Mouse (Mus musculus) left cerebral cortex, postnatal 4 days (tissue): ENCODE measurements around the gene Spint2. TPM values are rescaled to one million over a fixed set of nuclear protein-coding genes. Genes with fewer than 3 reads are reported as not detected.

Experiments used
- DNase-seq: peaks from one replicate; pipeline ENCODE4 v3.0.0-alpha.2; 2022
- intact Hi-C: fragments of 180-260 bp; cut with DNase I; formaldehyde crosslinking; loops from one replicate; pipeline ENCODE4 v1.15.1; 2025
- total RNA-seq, 2 experiments: library from RNA; stranded (reverse); gene quantifications; 2 replicates each; pipeline ENCODE4 v1.2.3; 2021

Spint2 gene
- total RNA-seq, 2 experiments from 2014 or later = 23.8 to 34.4 TPM

DNA sequence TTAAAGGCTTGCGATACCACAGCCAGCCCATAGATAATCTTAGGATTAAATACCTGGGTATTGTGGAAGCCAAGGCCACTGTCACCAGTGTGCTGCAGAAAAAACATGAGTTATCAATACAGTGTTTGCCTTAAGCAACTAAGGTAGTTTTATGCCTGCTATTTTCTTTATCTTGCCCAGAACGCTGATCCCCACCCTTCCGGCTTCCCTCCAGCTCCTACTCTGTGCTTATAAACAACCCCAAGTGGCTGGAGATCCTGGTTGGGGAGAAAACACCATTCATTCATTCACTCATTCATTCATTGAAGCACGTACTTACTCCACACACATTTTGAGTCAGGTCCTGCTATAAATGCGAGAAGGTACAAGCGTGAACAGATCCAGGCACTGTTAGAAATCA is 2.8 kb upstream of the Spint2 start:
- intact Hi-C loops = no loop called here
- DNase-seq = no peak

DNA sequence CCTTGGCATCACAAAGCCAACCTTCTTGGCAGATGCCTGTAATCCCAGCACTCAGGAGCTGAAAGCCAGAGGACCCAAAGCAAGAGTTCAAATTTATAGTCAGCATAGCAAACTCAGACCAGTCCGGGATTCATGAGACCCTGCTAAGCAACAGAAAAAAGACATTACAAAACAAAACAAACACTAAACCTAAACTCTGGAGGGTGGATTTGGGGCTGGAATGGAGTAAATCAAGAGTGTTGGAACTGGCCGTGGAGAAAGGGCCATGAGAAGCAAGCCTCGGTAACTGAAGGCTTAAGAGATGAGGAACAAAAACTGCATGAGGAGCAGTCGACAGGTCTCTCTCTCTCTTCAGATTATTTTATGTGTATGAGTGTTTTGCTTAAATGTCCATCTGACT is 2.2 kb upstream of the Spint2 start:
- no peak for DNase-seq
- intact Hi-C loops = no loop called here

DNA sequence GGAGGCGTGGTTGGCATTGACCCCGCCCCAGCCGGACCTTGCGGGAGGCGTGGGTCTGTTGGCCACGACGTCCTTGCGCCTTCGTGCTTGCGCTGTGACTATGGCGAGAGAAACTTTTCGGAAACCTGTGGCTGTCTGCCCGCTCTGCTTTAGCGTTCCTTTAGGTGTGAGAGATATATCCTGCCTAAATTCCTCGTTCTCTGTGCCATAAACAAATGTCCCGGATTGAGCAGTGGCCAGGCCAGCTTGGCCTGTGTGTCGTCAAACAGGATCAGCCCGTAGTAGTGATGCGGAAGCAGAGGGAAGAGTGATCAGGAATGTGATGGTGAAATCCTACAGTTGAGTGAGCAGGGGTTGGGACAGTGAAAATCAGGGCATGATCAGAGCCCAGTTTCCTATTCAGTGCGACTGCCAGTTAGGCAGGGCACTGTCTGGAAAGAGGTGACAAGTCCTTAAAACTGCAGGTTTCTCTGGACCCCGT is 402 bp upstream of the Spint2 start:
- no peak for DNase-seq
- intact Hi-C loops = no loop called here

GRCm38 (mm10) chr7:29280801-29281200 is 911 bp downstream of the Spint2 start:
- DNase-seq = no peak
- intact Hi-C loops = no loop called here

- no peak for DNase-seq
- intact Hi-C loops = no loop called here
Measured at GRCm38 (mm10) chr7:29279924-29280323, 1.8 kb downstream of the Spint2 start.

- DNase-seq = no peak
- intact Hi-C loops = no loop called here
Measured at GRCm38 (mm10) chr7:29279261-29279660, 2.5 kb downstream of the Spint2 start.

DNA sequence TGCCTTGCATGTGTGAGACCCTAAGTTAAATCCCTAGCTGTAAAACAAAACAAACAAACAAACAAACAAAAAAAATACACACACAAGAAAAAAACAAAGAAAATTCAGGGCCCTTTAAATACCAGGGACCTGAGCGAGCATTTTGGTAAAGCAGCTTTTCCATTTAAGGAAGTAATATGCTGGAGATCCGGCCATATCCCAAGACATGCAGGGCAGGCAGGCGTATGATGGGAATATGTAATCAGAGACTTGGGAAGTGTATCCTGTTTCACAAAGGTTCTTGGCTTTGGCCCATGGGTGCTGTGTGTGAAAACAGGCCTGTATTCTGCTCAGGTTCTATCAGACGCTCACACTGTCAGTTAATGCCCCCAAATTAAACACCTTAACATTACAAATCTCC is 4.2 kb downstream of the Spint2 start:
- DNase-seq = no peak
- intact Hi-C loops = no loop called here

DNA sequence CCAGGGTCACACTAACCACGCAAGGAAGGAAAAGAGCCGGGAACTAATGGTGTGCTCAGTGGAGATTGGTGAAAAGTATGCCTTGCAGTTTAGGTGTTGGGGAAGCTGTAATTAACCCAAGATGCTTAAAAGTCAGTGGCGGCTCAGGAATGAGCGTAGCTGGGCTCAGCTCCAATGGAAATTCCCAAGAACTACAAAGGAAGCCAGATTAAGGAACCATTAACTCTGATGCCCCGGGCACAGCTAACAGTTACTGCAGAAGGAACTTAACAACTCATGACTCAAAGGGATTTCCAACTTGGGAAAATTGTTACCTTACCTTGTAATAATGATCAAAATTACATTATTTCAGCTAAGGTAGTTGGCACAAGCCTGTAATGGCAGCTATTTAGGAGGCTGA is 5.0 kb downstream of the Spint2 start:
- intact Hi-C loops = no loop called here
- no peak for DNase-seq

DNA sequence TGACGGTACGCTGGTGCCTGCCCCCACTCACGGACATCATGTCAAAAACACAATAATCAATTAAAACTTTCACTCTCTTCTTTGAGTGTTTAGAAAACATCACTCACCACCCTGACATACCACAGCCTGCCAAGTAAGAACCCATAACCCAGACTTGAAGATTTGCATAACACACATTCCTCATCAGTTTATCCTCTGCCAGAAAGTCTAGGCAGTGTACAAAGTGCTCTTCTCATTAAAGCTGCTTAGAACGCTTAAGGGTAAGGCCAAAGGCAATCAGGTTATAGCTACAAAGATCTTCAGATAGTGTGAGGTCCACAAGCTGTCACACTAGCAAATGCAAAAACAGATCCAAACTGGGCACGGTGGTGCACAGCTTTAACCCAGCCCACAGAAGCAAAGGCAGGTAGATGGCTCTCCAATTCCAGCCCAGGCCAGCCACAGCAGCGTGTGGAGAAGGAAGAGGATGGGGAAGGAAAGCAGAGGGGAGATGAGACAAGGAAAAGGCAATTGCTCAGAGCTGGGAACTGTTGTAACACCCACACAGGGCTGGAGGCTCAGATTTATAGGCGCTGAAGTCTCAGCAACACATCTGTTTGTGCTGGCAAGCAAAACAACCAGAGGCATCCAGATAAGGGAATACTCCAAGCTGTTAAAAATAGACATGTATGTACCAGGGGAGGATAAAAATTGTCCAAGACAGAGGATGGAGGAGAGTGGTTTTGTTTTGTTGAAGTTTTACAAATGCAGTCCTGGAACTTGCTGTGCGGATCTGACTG is 9.8 kb downstream of the Spint2 start:
- no peak for DNase-seq
- intact Hi-C loops = no loop called here

DNA sequence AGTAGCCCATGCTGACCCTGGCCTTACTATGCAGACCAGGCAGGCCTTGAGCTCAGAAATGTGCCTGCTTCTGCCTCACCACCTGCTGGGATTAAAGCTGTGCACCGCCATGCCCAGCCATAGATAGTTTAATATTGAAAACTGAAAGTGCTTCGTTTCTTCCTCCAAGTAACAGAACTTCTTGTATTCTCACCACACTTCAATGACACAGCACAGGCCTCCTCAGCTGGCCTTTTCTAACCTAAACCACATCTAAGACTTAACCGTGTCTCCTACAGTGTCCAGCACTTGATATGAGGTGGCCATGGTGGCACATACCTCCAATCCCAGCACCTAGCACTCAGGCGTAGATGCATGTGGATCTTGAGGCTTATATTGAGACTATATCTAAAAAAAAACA is 11.3 kb downstream of the Spint2 start:
- DNase-seq = no peak
- intact Hi-C loops = no loop called here

DNA sequence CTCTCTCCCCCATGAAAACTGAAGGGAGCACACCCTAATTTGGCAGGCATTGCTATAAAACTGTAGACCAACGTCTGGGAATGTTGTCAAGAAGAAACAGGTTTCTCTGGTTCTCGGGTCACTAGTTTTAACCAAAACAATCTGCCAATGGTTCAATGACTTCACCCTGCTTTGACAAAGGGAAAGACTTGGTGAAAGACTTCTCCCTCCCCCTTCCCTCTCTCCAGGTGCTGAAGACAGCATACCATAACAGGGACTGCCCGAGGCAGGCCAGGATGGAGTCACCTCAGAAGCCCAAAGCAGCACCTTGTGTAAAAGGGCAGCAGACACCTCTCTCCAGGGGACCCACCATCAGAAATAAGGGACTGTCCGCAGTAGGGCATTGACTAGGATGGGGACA is 14.8 kb downstream of the Spint2 start:
- no peak for DNase-seq
- intact Hi-C loops = no loop called here

- intact Hi-C loops = no loop called here
- no peak for DNase-seq
Measured at GRCm38 (mm10) chr7:29265636-29266035, 16.1 kb downstream of the Spint2 start.

GRCm38 (mm10) chr7:29263831-29264230 is 17.9 kb downstream of the Spint2 start:
- intact Hi-C loops = no loop called here

DNA sequence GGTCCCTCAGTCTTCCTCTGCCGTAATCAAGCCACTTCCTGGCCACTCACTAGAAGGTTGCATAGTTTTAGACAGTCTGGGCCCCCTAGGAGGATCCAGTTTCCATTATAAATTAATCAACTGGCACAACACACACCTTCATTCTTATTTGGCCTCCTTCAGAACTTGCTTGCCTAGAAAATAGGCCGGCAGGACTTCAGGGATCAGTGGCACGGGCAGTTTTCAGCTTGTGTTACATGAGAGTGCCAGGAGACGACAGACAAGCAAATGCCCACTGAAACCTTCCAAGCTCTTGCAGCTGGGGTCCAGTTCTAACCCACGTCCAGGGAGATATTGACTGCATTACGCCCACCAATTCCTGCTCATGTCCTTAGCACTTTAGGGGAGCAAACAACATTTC is 19.6 kb downstream of the Spint2 start:
- intact Hi-C loops = no loop called here
- DNase-seq = no peak

More at GRCm38 (mm10) chr7:29263831-29264230, 17.9 kb downstream of the Spint2 start:
- DNase-seq = no peak

- intact Hi-C loops = no loop called here
- DNase-seq = no peak
Measured at GRCm38 (mm10) chr7:29259781-29260730, 21.7 kb downstream of the Spint2 start.

DNA sequence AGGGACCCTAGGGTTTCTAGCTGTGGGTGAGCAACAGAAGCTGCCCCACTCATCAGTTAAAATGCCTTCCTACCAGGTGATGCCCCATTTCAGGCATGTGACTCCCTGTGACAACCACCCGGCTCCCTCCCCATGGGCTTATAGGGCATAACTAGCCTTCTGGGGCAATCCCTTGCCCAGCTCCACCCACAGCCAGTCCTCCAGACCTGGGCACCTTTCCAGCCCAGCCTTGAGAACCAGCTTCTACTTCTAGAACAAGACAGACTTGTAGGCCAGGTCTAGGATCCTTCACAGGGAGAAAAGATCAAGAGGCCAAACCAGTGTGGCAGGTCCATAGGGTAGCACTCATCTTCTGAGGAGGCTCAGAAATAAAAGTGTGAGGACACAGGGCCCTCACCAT is 24.3 kb downstream of the Spint2 start:
- DNase-seq = no peak
- intact Hi-C loops = no loop called here

- intact Hi-C loops = no loop called here
Measured at GRCm38 (mm10) chr7:29255875-29256274, 25.8 kb downstream of the Spint2 start.

DNA sequence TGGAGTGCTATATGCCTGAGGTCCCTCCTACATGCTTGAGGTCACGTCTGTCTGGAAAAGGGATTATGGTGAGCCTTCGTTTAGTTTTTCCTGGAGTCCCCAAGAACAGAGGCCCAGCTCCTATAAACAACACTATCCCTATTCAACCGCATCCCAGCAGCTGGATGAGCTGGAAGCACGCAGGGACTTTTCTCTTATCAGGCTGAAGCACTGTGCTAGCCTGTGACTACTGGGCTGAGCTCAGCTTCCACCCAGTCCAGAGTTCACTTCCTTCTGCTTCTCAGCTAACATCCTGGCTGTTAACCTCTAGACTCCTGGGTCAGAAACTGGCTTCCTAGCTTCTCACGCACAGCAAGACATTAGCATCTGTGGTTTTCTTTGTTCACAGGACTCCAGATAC is 27.9 kb downstream of the Spint2 start:
- DNase-seq = no peak
- intact Hi-C loops = no loop called here

More at GRCm38 (mm10) chr7:29255875-29256274, 25.8 kb downstream of the Spint2 start:
- DNase-seq = no peak

- intact Hi-C loops = no loop called here
- no peak for DNase-seq
Measured at GRCm38 (mm10) chr7:29251166-29251565, 30.5 kb downstream of the Spint2 start.

DNA sequence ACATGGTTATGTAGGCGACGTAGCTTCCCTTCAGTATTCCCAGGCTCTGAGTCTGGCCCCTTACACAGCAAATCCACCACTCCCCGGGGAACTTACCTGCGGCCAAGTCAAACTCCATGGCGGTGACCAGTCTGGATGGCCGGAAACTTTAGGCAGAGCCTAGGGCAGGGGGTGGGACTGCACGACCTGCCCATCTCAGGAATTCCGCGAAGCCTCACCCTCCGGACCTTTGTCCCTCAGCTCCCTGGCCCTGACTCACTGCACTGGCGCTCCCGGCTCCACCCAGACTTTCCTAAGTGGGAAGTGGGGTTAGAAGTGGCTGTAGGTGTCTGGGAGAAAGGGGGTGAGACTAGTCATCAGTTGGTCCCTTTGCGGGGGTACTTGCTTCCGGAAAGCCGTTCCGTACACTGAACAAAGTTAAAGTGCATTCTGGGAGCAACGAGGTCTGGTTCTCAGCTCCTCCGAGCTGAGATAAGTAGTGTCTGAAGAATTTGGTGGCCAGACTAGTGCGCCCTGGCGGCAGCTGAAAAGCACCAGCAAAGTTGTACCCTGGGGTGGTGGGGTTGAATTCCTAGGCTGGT is 33.4 kb downstream of the Spint2 start, which contains the start of gene 2200002D01Rik:
Gene 2200002D01Rik, minus strand, starts transcription at position 206 of the 581 bp plus-strand sequence.
- intact Hi-C loops = loop anchor here (10.0 kb wide), 1 partner anchor 46 kb away; no protein-coding TSS in a partner anchor
- no peak for DNase-seq

DNA sequence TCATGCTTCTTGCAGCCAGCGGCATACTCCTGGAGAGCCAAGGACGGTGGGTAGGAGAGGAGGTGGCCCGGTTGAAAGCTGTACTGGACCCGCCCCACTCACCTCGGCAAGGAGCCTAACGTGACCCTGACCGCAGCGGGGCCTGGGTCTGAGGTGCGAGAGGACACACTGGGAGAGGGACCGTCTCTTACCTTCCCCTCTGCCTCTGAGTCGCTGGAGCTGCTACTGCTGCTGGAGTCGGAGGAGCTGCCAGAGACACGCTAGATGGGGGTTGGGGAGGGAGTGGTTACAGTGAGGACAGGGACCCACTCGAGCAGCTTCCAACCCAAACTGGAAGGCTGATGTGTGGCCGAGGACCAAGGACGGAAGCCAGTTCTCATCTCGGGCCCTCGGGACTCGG is 34.0 kb downstream of the Spint2 start:
- no peak for DNase-seq
- intact Hi-C loops = loop anchor here (10.0 kb wide), 1 partner anchor 47 kb away; no protein-coding TSS in a partner anchor
